Mouse (Mus musculus) kidney, embryonic 14.5 days (tissue): ENCODE data around the gene Tspan18. TPM values are rescaled to one million over a fixed set of nuclear protein-coding genes. Genes with fewer than 3 reads are reported as not detected.

Experiments
- ATAC-seq: fragments of 200-750 bp; cut with Nextera tagmentation; 2 replicates; pipeline ENCODE4 v1.8.0; 2017; ENCODE audit warnings: moderate number of reproducible peaks, mild to moderate bottlenecking, moderate TSS enrichment, moderate library complexity; ENCODE audit not compliant: low FRiP score, low TSS enrichment
- H3K27ac ChIP-seq: fragments of 300-500 bp; sonication (generic); 2 replicates; pipeline ENCODE4 v1.5.1; 2014; ENCODE audit warnings: low read depth, mild to moderate bottlenecking, low read length, moderate library complexity, mixed read lengths
- H3K27me3 ChIP-seq: fragments of 300-500 bp; sonication (generic); 2 replicates; pipeline ENCODE4 v1.6.1; 2014; ENCODE audit warnings: mild to moderate bottlenecking, low read length; ENCODE audit not compliant: control insufficient read depth, insufficient read depth
- H3K36me3 ChIP-seq: fragments of 300-500 bp; sonication (generic); 2 replicates; pipeline ENCODE4 v1.6.1; 2014; ENCODE audit warnings: low read length, mixed read lengths; ENCODE audit not compliant: control insufficient read depth, insufficient read depth
- H3K4me1 ChIP-seq: fragments of 300-500 bp; sonication (generic); 2 replicates; pipeline ENCODE4 v1.6.1; 2014; ENCODE audit warnings: low read length, mixed read lengths; ENCODE audit not compliant: control insufficient read depth, insufficient read depth
- H3K4me2 ChIP-seq: fragments of 300-500 bp; sonication (generic); replicated peaks from 2 replicates; pipeline ENCODE4 v1.6.1; 2014; ENCODE audit warnings: low read depth, mild to moderate bottlenecking, low read length
- H3K4me3 ChIP-seq: fragments of 300-500 bp; sonication (generic); 2 replicates; pipeline ENCODE4 v1.5.1; 2014; ENCODE audit warnings: mild to moderate bottlenecking, low read length
- H3K9ac ChIP-seq: fragments of 300-500 bp; sonication (generic); 2 replicates; pipeline ENCODE4 v1.6.1; 2014; ENCODE audit warnings: low read depth, mild to moderate bottlenecking, low read length, moderate library complexity
- H3K9me3 ChIP-seq: fragments of 300-500 bp; sonication (generic); 2 replicates; pipeline ENCODE4 v1.6.1; 2016; ENCODE audit warnings: low read length; ENCODE audit not compliant: control insufficient read depth
- WGBS: fragments of 180-500 bp; shearing (Covaris S2); extraction: QIAGEN DNeasy Blood & Tissue Kit; methylation state at CpG from one replicate; pipeline ENCODE4 v1.1.7; 2014; 5-methylcytosine and 5-hydroxymethylcytosine counted together
- polyA plus RNA-seq: library from polyadenylated mRNA; unstranded; fragments of >200 nt; fragmentation: Nextera tagmentation; extraction: Ambion mirVana; gene quantifications from 2 replicates; pipeline ENCODE4 v1.2.1, GENCODE M21; 2014

Gene Tspan18
- polyA plus RNA-seq, 1 experiment from 2014 or later, result 49.2 TPM

DNA sequence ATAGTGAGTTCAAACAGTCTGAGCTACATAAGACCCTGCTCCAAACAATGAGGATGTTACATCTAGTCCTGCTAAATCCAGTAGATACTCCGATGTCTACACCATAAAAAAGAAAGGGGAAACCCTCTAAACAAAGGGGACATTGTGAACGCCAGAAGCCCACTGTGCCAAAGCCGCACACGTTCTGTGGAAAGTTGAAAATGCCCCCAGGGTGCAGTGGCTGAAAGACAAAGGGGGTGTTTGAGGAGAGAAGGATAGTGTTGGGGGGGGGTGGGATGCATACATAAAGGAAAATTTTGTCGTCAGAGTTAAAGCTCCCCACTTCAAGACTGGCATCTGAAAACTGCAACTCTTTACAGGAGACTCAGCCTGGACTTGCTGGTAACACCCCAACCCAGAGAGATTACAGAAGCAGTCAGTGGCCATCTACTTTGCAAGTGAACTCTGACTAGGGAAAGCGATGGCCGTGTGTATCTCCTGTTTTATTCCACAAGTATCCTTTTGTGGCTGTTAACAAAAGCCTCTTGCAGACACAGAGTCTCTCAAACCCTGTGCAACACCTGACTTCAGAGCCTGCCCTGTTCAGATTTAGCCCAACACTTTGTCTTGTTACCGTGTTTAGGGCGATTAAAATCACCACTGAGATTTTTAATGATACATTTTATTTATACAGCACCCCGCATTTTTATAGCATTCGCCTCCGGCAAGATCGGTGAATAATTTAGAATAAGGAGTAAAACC lies 42.9 kb downstream of the Tspan18 start:
- H3K4me3 ChIP-seq, result no peak overlapping the region
- peaks cover 43% of the 10 kb centered on the region for H3K4me1 ChIP-seq
- H3K36me3 ChIP-seq, result no peaks in the 10 kb centered on the region
- 63% methylated on average over 13 of the region's 13 CpGs for WGBS
- peak overlapping the region; percentile 1; the same call in 1 of the 2 replicates for H3K27ac ChIP-seq
- no peaks in the 10 kb centered on the region for H3K27me3 ChIP-seq
- no peak overlapping the region for H3K4me2 ChIP-seq
- ATAC-seq, result 0 out of 2 replicates have a peak, but pooled peaks have one; percentile 4
- no peak overlapping the region for H3K9ac ChIP-seq
- H3K9me3 ChIP-seq, result no peaks in the 10 kb centered on the region; the same call in 1 of the 2 replicates

DNA sequence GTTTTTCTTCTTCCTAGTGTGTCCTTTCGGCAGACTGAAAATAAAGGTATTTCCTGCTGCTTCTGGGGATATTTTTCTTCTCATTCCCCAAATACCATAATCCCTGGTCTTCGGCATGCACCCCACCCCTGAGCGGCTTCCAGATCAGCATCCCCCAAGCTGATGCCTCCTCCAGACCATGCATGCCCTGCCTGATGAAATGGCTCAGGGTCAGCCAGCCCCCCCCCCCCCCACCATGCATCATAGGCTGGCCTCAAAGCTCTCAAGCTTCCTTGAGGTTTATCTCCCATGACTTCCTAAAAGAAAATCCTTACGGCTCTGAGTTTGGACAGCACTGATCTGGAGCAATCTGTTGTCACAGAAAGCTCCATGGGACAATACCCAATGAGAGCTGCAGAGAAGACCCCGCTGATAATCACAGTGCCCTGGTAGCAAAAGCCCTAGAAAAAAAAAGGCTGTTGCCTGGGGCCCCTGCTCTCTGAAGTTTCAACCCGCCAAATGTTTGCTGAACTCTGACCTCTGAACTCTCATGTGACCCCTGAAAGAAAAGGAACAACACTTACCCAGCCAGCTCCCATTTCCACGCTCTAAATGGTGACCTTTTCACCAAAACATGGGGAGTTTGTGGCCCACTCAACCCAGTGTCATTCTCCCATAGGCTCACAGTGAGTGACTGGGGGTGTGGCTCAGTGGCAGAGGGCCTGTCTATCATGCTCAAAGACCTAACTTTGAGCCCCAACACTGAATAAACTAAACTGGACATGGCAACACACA lies 43.8 kb downstream of the Tspan18 start:
- 12% methylated on average over 7 of the region's 7 CpGs for WGBS
- Histone ChIP-seq H3K27ac (0 out of 2 replicates have a peak overlapping the region, but pooled peaks have one; percentile 26), H3K9me3 (no peaks in the 10 kb centered on the region; the same call in 1 of the 2 replicates), H3K27me3 (no peaks in the 10 kb centered on the region), H3K36me3 (no peaks in the 10 kb centered on the region), H3K4me3 (no peak overlapping the region), H3K4me1 (peaks cover 48% of the 10 kb centered on the region), H3K4me2 (no peak overlapping the region), H3K9ac (no peak overlapping the region)
- ATAC-seq, result peak; percentile 67

DNA sequence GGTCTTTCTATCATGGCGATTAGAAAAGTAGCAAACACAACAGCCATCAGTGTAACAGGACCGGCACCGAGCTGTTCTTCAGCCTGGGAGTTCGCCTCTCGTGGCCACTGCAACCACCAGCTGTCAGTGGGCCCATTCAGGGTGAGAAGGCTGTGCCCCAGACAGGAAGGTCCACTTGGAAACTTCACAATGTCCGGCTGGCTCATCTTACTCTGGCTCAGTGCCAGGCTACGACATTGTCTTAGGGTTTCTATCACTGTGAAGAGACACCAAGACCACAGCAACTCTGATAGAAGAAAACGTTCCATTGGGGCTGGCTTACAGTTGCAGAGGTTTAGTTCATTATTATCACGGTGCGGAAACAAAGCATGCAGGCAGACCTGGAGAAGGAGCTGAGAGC lies 45.1 kb downstream of the Tspan18 start:
- H3K27ac ChIP-seq, result 0 out of 2 replicates have a peak overlapping the region, but pooled peaks have one; percentile 14
- H3K4me1 ChIP-seq, result peaks cover 59% of the 10 kb centered on the region

DNA sequence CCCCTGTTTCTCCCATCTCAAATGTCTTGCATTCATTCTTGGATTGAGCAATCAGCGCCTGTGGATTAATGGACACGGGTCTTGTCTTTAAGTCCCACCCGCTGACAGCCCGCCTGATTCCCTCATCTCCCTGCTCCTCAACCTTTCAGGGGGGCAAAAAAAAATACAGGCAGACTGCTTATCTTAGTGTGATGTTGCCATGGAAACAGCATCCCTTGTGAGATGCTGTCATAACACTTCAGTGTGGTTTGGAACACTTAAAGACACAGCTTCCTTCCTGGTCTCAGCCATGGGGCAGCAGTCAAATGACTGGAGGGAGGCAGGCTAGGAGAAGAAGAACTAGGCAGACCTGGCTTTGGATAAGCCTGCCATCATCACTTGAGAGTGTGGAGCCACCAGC lies 47.0 kb downstream of the Tspan18 start:
- Histone ChIP-seq H3K4me1 (peaks cover 76% of the 10 kb centered on the region), H3K4me2 (no peak overlapping the region), H3K4me3 (no peak overlapping the region), H3K9me3 (no peaks in the 10 kb centered on the region), H3K36me3 (no peaks in the 10 kb centered on the region), H3K27ac (no peak overlapping the region), H3K9ac (no peak overlapping the region), H3K27me3 (no peaks in the 10 kb centered on the region)
- no peak for ATAC-seq
- WGBS, result 66% methylated on average over 4 of the region's 4 CpGs

More for the DNA sequence above, 45.1 kb downstream of the Tspan18 start:
- no peaks in the 10 kb centered on the region for H3K27me3 ChIP-seq
- no peak overlapping the region for H3K4me2 ChIP-seq
- WGBS, result 72% methylated on average over 10 of the region's 10 CpGs
- no peak overlapping the region for H3K9ac ChIP-seq
- H3K36me3 ChIP-seq, result no peaks in the 10 kb centered on the region
- H3K4me3 ChIP-seq, result no peak overlapping the region
- ATAC-seq, result no peak
- H3K9me3 ChIP-seq, result no peaks in the 10 kb centered on the region; the same call in 1 of the 2 replicates

DNA sequence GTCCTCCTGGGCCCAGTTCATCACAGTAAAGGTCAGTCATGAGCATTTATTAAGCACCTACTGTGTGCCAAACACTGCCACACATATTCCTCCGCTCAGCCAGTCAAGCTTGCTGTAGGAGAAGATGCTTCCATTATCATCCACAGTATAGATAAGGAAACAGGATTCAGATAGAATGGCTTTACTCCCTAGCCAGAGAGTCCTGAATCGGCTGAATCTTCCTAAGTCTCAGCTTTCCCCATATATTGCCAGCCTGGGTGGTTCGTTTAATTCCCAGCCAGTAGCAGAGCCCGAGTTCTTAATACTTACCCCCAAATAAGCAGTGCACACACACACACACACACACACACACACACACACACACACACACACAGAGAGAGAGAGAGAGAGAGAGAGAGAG lies 47.6 kb downstream of the Tspan18 start:
- 62% methylated on average over 4 of the region's 4 CpGs for WGBS
- H3K4me1 ChIP-seq, result peaks cover 76% of the 10 kb centered on the region
- H3K27ac ChIP-seq, result no peak overlapping the region
- H3K9ac ChIP-seq, result no peak overlapping the region
- no peak overlapping the region for H3K4me3 ChIP-seq
- ATAC-seq, result no peak
- H3K27me3 ChIP-seq, result no peaks in the 10 kb centered on the region
- no peaks in the 10 kb centered on the region for H3K36me3 ChIP-seq
- no peaks in the 10 kb centered on the region for H3K9me3 ChIP-seq
- H3K4me2 ChIP-seq, result no peak overlapping the region

DNA sequence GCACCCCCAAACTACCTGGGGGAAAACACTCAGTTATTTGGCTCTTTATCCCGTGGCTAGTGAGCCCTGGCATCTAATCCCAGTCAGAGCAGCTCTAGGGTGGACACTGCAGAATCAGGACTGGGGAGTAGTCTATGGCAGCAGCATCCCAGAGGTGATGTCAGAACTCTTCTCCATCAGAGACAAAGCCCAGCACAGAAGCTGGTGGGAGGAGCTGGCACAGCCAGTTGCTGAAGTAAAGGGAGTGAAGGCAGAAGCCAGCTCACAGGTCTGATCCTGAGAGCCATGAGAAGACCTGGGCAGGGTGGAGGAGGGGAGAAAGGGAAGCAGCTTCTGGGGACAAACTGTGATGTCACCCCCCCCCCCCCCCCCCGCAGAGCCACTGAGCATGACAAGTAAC lies 48.0 kb downstream of the Tspan18 start:
- Histone ChIP-seq H3K4me1 (peaks cover 72% of the 10 kb centered on the region), H3K36me3 (no peaks in the 10 kb centered on the region), H3K9me3 (no peaks in the 10 kb centered on the region), H3K4me3 (no peak overlapping the region), H3K4me2 (no peak overlapping the region), H3K27me3 (no peaks in the 10 kb centered on the region), H3K9ac (no peak overlapping the region), H3K27ac (peak overlapping the region; percentile 53; the same call in 1 of the 2 replicates)
- ATAC-seq, result no peak
- WGBS, result 61% methylated on average over 2 of the region's 2 CpGs

DNA sequence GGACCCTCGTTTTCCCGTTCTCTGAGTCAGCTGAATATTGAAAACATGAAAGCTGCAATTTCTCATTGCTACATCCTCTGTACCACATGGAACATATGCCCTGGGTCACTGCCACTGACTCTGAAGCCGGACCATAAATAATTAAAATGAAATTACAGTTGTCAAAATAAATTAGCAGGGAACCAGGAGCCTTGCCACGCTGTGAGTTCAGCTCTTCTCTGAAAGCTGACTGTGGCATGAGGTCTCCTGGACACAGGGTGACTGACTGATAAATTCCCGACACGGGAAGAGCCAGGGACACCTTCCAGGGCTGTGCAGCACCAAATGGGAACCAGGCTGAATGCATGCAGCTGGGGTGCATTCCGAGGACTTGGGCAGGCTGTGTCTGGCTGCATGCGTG lies 48.5 kb downstream of the Tspan18 start:
- Histone ChIP-seq H3K4me3 (no peak overlapping the region), H3K27ac (peak overlapping the region; percentile 53; the same call in 1 of the 2 replicates), H3K9me3 (no peaks in the 10 kb centered on the region), H3K4me2 (no peak overlapping the region), H3K36me3 (no peaks in the 10 kb centered on the region), H3K27me3 (no peaks in the 10 kb centered on the region), H3K4me1 (peaks cover 69% of the 10 kb centered on the region), H3K9ac (no peak overlapping the region)
- ATAC-seq, result no peak
- 47% methylated on average over 8 of the region's 8 CpGs for WGBS

DNA sequence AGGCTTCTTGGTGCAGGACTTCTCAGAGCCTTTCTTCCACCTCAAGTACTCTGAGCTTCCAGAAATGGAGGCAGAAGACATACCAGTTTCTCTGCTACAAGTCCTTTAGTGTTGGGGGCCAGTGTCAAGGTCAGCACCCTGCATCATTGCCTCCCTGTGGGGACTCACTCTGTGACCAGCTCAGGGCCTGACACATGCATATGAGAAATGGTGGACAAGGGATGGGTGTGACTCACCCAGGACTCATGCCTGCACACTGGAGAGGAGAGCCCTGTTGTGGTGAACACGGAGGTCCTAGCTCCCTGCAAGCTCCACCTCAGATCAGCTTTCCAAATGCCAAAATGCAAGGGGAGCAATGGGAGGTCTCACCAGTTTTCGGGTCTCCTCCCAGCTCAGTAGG lies 49.7 kb downstream of the Tspan18 start:
- Histone ChIP-seq H3K27ac (peak overlapping the region; percentile 12), H3K4me1 (peaks cover 65% of the 10 kb centered on the region), H3K27me3 (no peaks in the 10 kb centered on the region), H3K9me3 (no peaks in the 10 kb centered on the region), H3K9ac (no peak overlapping the region), H3K4me2 (no peak overlapping the region), H3K4me3 (no peak overlapping the region), H3K36me3 (no peaks in the 10 kb centered on the region)
- 74% methylated on average over 2 of the region's 2 CpGs for WGBS
- ATAC-seq, result no peak
